Mouse (Mus musculus): ENCODE data around the gene Glis3. TPM values are rescaled to one million over a fixed set of nuclear protein-coding genes. Genes with fewer than 3 reads are reported as not detected.

The Glis3 gene
- polyA plus RNA-seq, 1 experiment from 2014 or later = 2.9 TPM

- Histone ChIP-seq H3K9ac (ENCODE audit: low read depth, low read length) (no peak overlapping the region), H3K36me3 (ENCODE audit: control insufficient read depth, insufficient read depth, low read length) (no peaks in the 10 kb centered on the region), H3K27ac (ENCODE audit: low read depth, low read length) (no peak overlapping the region), H3K4me1 (replicated peaks; ENCODE audit: control insufficient read depth, insufficient read depth, low read length) (no peaks in the 10 kb centered on the region), H3K4me3 (ENCODE audit: low read depth, low read length) (no peak overlapping the region), H3K27me3 (ENCODE audit: control insufficient read depth, insufficient read depth, low read length) (no peaks in the 10 kb centered on the region), H3K4me2 (replicated peaks; ENCODE audit: low read depth, low read length) (no peak overlapping the region), H3K9me3 (ENCODE audit: control insufficient read depth, low read length) (no peaks in the 10 kb centered on the region)
- ATAC-seq (ENCODE audit: low FRiP score) (no peak), DNase-seq (ENCODE audit: low spot score) (no peak)
- WGBS = 6% methylated on average over 2 of the region's 2 CpGs
Measured at GRCm38 (mm10) chr19:28566554-28566953, 113.3 kb downstream of the Glis3 start.

- no peak for ATAC-seq (ENCODE audit: low FRiP score)
Measured at GRCm38 (mm10) chr19:28561697-28562002, 118.2 kb downstream of the Glis3 start.

GRCm38 (mm10) chr19:28560801-28561696 is 118.8 kb downstream of the Glis3 start:
- no peak overlapping the region for H3K4me2 ChIP-seq (replicated peaks; ENCODE audit: low read depth, low read length)
- H3K27me3 ChIP-seq (ENCODE audit: control insufficient read depth, insufficient read depth, low read length) = no peaks in the 10 kb centered on the region
- no peaks in the 10 kb centered on the region for H3K36me3 ChIP-seq (ENCODE audit: control insufficient read depth, insufficient read depth, low read length)
- ATAC-seq (ENCODE audit: low FRiP score) (peak; percentile 38; the same call in 1 of the 2 replicates), DNase-seq (ENCODE audit: low spot score) (peak; percentile 31)
- no peak overlapping the region for H3K4me3 ChIP-seq (ENCODE audit: low read depth, low read length)
- H3K4me1 ChIP-seq (replicated peaks; ENCODE audit: control insufficient read depth, insufficient read depth, low read length) = 0 out of 2 replicates have a peak, but pooled peaks cover 2% of the 10 kb centered on the region
- no peaks in the 10 kb centered on the region for H3K9me3 ChIP-seq (ENCODE audit: control insufficient read depth, low read length)
- WGBS = 21% methylated on average over 8 of the region's 8 CpGs
- H3K9ac ChIP-seq (ENCODE audit: low read depth, low read length) = no peak overlapping the region
- H3K27ac ChIP-seq (ENCODE audit: low read depth, low read length) = peak overlapping the region; percentile 39; the same call in 1 of the 2 replicates

More at GRCm38 (mm10) chr19:28561697-28562002, 118.2 kb downstream of the Glis3 start:
- Histone ChIP-seq H3K27ac (ENCODE audit: low read depth, low read length) (no peak overlapping the region), H3K36me3 (ENCODE audit: control insufficient read depth, insufficient read depth, low read length) (no peaks in the 10 kb centered on the region), H3K4me1 (replicated peaks; ENCODE audit: control insufficient read depth, insufficient read depth, low read length) (0 out of 2 replicates have a peak, but pooled peaks cover 2% of the 10 kb centered on the region), H3K4me3 (ENCODE audit: low read depth, low read length) (no peak overlapping the region), H3K27me3 (ENCODE audit: control insufficient read depth, insufficient read depth, low read length) (no peaks in the 10 kb centered on the region), H3K4me2 (replicated peaks; ENCODE audit: low read depth, low read length) (no peak overlapping the region), H3K9ac (ENCODE audit: low read depth, low read length) (no peak overlapping the region), H3K9me3 (ENCODE audit: control insufficient read depth, low read length) (no peaks in the 10 kb centered on the region)
- no peak for DNase-seq (ENCODE audit: low spot score)

- Histone ChIP-seq H3K4me3 (ENCODE audit: low read depth, low read length) (no peak overlapping the region), H3K9me3 (ENCODE audit: control insufficient read depth, low read length) (no peaks in the 10 kb centered on the region), H3K27me3 (ENCODE audit: control insufficient read depth, insufficient read depth, low read length) (no peaks in the 10 kb centered on the region), H3K4me2 (replicated peaks; ENCODE audit: low read depth, low read length) (no peak overlapping the region), H3K36me3 (ENCODE audit: control insufficient read depth, insufficient read depth, low read length) (no peaks in the 10 kb centered on the region), H3K4me1 (replicated peaks; ENCODE audit: control insufficient read depth, insufficient read depth, low read length) (0 out of 2 replicates have a peak, but pooled peaks cover 2% of the 10 kb centered on the region), H3K9ac (ENCODE audit: low read depth, low read length) (no peak overlapping the region), H3K27ac (ENCODE audit: low read depth, low read length) (no peak overlapping the region)
- no peak for ATAC-seq (ENCODE audit: low FRiP score)
- DNase-seq (ENCODE audit: low spot score) = no peak
- WGBS = 49% methylated on average over 7 of the region's 7 CpGs
Measured at GRCm38 (mm10) chr19:28559836-28560235, 120.0 kb downstream of the Glis3 start.

GRCm38 (mm10) chr19:28559400-28559799 is 120.5 kb downstream of the Glis3 start:
- H3K27ac ChIP-seq (ENCODE audit: low read depth, low read length) = no peak overlapping the region

GRCm38 (mm10) chr19:28558661-28559060 is 121.2 kb downstream of the Glis3 start:
- H3K9ac ChIP-seq (ENCODE audit: low read depth, low read length) = no peak overlapping the region
- no peak overlapping the region for H3K27ac ChIP-seq (ENCODE audit: low read depth, low read length)
- H3K4me3 ChIP-seq (ENCODE audit: low read depth, low read length) = no peak overlapping the region
- H3K27me3 ChIP-seq (ENCODE audit: control insufficient read depth, insufficient read depth, low read length) = no peaks in the 10 kb centered on the region
- H3K9me3 ChIP-seq (ENCODE audit: control insufficient read depth, low read length) = no peaks in the 10 kb centered on the region
- H3K36me3 ChIP-seq (ENCODE audit: control insufficient read depth, insufficient read depth, low read length) = no peaks in the 10 kb centered on the region
- H3K4me1 ChIP-seq (replicated peaks; ENCODE audit: control insufficient read depth, insufficient read depth, low read length) = 0 out of 2 replicates have a peak, but pooled peaks cover 2% of the 10 kb centered on the region
- DNase-seq (ENCODE audit: low spot score) (no peak), ATAC-seq (ENCODE audit: low FRiP score) (no peak)
- H3K4me2 ChIP-seq (replicated peaks; ENCODE audit: low read depth, low read length) = no peak overlapping the region
- 74% methylated on average over 8 of the region's 8 CpGs for WGBS

More at GRCm38 (mm10) chr19:28559400-28559799, 120.5 kb downstream of the Glis3 start:
- no peak overlapping the region for H3K4me2 ChIP-seq (replicated peaks; ENCODE audit: low read depth, low read length)
- ATAC-seq (ENCODE audit: low FRiP score) (no peak), DNase-seq (ENCODE audit: low spot score) (no peak)
- H3K4me3 ChIP-seq (ENCODE audit: low read depth, low read length) = no peak overlapping the region
- H3K9me3 ChIP-seq (ENCODE audit: control insufficient read depth, low read length) = no peaks in the 10 kb centered on the region
- H3K4me1 ChIP-seq (replicated peaks; ENCODE audit: control insufficient read depth, insufficient read depth, low read length) = 0 out of 2 replicates have a peak, but pooled peaks cover 2% of the 10 kb centered on the region
- WGBS = 77% methylated on average over 10 of the region's 10 CpGs
- H3K27me3 ChIP-seq (ENCODE audit: control insufficient read depth, insufficient read depth, low read length) = no peaks in the 10 kb centered on the region
- H3K36me3 ChIP-seq (ENCODE audit: control insufficient read depth, insufficient read depth, low read length) = no peaks in the 10 kb centered on the region
- no peak overlapping the region for H3K9ac ChIP-seq (ENCODE audit: low read depth, low read length)

GRCm38 (mm10) chr19:28557559-28558328 is 122.1 kb downstream of the Glis3 start:
- Histone ChIP-seq H3K36me3 (ENCODE audit: control insufficient read depth, insufficient read depth, low read length) (no peaks in the 10 kb centered on the region), H3K4me2 (replicated peaks; ENCODE audit: low read depth, low read length) (no peak overlapping the region), H3K27me3 (ENCODE audit: control insufficient read depth, insufficient read depth, low read length) (no peaks in the 10 kb centered on the region), H3K9ac (ENCODE audit: low read depth, low read length) (no peak overlapping the region), H3K9me3 (ENCODE audit: control insufficient read depth, low read length) (no peaks in the 10 kb centered on the region), H3K27ac (ENCODE audit: low read depth, low read length) (no peak overlapping the region), H3K4me3 (ENCODE audit: low read depth, low read length) (no peak overlapping the region), H3K4me1 (replicated peaks; ENCODE audit: control insufficient read depth, insufficient read depth, low read length) (0 out of 2 replicates have a peak, but pooled peaks cover 2% of the 10 kb centered on the region)
- WGBS = 51% methylated on average over 5 of the region's 5 CpGs
- ATAC-seq (ENCODE audit: low FRiP score) (no peak), DNase-seq (ENCODE audit: low spot score) (no peak)

GRCm38 (mm10) chr19:28555181-28555929 is 124.5 kb downstream of the Glis3 start:
- WGBS = 80% methylated on average over 6 of the region's 6 CpGs
- Histone ChIP-seq H3K4me2 (replicated peaks; ENCODE audit: low read depth, low read length) (no peak overlapping the region), H3K27me3 (ENCODE audit: control insufficient read depth, insufficient read depth, low read length) (no peaks in the 10 kb centered on the region), H3K27ac (ENCODE audit: low read depth, low read length) (no peak overlapping the region), H3K9ac (ENCODE audit: low read depth, low read length) (no peak overlapping the region), H3K9me3 (ENCODE audit: control insufficient read depth, low read length) (no peaks in the 10 kb centered on the region), H3K4me3 (ENCODE audit: low read depth, low read length) (no peak overlapping the region), H3K4me1 (replicated peaks; ENCODE audit: control insufficient read depth, insufficient read depth, low read length) (no peaks in the 10 kb centered on the region), H3K36me3 (ENCODE audit: control insufficient read depth, insufficient read depth, low read length) (no peaks in the 10 kb centered on the region)
- DNase-seq (ENCODE audit: low spot score) = no peak
- ATAC-seq (ENCODE audit: low FRiP score) = no peak

All from hindbrain, embryonic 11.5 days (tissue).